Mouse (Mus musculus): ENCODE data around the gene Ccdc42.

Gene Ccdc42

DNA sequence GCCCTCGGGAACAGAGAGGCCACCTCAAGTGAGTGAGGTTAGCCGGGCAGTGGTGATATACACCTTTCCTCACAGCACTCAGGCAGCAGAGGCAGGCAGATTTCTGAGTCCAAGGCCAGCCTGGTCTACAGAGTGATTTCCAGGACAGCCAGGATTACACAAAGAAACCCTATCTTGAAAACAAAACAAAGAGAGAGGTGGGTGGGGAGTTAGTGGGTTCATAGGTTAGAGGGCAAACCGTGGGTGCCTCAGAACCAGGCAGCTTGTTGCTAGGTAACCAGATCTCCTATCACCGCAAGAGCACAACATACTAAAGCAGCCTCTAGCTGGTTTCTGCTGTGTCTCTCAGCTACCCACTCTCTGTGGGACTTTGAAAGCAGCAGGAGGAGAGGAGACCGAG lies at the start of gene Ccdc42:
Gene Ccdc42 (plus strand): TSS at position 301 of the 400 bp plus-strand sequence.
- no peak for DNase-seq (ENCODE audit: low read depth, low spot score)

DNA sequence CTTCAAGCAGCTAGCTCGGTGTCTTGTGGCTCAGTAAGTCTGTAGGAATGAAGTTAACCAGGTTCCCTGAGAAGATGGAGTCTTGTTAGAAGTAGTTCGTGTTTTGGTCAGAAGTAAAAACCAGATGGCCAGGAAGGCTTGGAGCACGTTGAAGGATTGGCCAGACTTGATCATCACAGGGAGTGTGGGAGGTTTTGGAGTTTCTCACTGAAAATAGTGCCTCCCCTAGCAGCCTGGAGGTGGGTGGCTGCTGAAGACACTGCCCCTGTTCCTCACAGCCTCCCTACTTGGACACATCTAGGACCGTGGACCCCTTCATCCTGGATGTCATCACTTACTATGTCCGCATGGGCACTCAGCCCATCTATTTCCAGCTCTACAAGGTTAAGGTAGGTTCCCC lies 47.2 kb upstream of the Ccdc42 start:
- no peak for DNase-seq (ENCODE audit: low read depth, low spot score)

DNA sequence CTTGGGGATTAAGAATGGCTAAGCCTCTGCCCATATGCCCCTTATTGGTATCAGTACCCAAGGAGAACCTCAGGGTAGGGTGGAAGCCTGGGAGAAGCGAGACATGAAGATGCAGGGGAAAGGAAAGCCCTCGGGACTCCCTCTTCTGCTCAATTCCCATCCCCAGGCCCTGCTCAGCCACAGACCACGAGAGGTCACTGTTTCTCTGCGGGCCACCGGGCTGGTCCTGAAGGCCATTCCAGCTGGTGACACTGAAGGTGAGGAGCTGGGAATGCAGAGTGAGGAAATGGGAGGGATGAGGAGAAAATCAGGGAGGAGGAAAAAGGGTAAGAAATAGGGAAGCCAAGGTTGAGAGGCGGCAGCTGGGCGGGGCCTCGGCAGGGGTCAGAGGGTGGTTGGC lies 42.3 kb upstream of the Ccdc42 start:
- DNase-seq (ENCODE audit: low read depth, low spot score): no peak

DNA sequence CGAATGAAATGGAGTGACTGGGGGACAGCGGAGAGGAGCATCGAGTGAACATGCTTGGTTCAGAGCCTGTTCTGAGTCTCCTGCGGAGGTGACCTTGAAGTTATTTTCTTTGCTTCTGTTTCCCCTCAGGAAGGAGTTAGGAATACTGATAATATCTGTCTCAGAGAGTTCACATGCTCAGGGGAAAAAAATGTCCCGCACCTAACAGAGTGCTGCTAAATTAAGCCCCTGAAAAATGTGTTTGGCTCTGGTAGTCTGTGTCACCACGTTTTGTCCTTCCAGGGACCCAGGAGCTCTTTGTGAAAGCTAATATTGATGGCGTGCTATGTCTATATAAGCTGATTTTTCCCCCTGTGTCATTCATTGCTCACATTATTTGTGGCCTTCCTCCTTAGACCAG lies 41.6 kb upstream of the Ccdc42 start:
- no peak for DNase-seq (ENCODE audit: low read depth, low spot score)

DNA sequence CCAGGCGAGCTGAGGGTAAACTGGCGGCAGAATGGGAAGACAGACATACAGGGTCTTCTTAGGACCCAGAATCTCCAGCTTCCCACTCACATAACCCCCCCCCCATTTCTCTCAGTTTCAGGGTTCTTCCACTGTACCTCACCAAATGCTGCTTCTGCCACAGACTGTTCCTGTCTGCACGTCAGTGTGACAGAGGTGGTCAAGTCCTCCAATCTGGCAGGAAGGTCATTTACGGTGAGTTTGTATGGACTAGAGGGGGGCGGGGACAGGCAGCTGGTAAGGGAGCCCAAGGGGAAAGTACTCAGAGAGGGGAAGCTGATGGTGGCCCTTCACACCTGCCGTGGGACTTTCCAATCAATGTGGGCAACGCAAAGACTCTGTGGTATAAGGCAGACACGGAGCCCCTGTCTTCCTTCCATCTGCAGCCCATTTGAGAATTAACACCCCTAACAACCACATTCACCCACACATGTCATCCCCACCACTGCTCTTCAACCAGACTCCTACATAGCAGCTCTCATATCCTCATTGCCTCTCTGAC lies 41.1 kb upstream of the Ccdc42 start:
- peak; percentile 24 for DNase-seq (ENCODE audit: low read depth, low spot score)

DNA sequence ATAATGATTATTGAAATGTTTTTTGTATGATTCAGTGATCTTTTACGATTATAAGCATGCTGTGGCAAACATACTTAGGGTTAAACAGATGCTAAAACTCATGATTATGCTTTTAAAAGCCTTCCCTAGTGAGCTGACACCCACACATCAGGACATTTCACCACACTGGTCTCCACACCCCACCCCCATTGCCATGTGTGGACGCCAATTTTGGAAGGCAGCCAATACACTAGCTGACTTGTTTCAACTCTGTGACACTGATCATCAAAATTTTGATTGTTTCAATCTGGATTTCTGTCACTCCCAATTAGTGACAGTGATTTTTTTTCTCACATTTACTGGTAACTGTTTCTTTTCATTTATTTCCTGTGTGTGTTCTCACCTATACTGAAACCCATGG lies 39.3 kb upstream of the Ccdc42 start:
- no peak for DNase-seq (ENCODE audit: low read depth, low spot score)

DNA sequence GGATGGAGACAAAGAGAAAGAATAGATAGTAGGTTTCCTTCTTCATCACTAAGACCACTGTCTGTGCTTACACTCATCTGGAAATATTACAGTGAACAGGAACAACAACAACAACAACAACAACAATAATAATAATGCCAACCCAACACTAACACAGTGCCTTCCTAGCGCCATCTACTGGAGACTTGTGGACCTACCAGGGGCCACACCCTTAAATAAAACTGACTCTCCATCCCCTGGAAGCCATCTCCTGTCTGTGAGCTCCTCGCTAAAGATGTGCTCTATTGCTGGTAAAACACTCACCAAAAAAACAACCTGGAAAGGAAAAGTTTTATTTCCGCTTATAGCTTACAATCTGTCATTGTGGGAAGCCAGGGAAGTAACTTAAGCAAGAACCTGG lies 37.2 kb upstream of the Ccdc42 start:
- peak; percentile 39 for DNase-seq (ENCODE audit: low read depth, low spot score)

DNA sequence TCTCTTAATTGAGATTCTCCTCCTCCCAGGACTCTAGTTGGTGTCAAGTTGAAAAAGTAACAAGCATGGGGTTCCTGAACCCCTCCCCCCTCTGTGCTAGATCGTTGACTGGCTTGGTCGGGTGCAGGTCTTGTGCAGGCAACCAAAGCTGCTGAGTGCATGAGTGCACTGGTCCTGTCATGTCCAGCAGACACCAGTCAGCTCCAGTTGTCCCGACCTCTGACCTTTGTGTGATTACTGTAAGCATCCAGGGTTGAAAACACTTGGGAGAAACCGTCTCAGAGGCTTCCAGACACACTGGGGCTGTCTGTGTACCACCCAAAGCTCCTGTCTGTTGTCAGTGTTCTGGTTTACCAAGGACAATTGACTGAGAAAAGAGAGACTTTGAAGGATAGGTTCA lies 36.5 kb upstream of the Ccdc42 start:
- DNase-seq (ENCODE audit: low read depth, low spot score): no peak

DNA sequence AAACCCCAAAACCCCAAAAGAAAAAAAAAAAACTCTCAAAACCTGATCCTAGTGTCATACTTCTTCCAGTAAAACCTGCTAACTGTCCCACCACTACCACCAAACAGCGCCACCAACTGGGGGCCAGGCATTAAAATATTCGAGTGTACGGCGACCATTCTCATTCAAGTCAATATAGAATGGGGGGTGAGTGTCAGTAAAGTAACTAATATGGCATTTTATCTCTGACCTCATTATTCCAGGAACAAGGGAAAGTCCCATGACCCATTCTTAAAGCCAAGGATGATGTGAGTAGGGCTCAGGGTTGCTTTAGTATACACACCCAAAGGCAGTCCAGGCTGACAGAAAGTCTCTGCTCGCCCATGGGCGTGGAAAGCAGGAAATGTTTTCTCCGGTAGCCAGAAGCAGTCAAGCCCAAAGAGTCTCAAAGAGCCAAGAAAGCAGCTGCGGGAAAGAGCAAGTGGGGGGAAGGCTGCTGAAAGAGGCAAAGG lies 32.8 kb upstream of the Ccdc42 start:
- peak; percentile 48 for DNase-seq (ENCODE audit: low read depth, low spot score)

DNA sequence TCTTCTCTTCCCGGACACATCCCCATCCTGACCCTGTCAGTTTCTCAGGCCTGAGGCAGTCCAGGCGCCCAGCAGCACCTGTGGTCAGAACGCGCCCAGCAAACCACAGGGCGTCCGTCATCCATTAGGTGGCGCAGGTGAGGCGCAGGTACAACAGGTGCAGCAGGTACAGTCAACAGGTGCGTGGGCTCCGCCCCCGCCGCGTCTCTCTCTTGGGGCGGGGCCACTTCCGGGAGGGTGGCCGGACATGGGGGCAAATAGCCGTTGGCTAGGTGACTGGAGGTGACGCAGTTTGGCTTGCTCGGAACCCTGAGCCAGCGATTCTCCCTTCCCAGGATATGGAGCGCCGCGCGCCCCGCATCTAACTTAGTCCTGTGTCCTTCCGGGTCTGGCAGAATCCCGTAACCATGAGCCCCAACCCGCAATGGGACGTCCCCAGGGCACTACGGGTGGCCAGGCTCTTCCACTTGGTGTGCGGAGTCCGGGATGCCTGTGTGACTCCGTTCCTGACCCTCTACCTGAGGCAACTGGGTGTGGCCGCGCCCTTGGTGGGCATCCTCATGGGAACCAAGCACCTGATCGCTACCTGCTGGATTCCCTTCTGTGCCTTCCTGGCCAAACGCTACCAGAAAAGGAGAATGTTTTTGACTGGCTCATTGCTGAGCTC lies 30.8 kb upstream of the Ccdc42 start, which contains the start of gene Mfsd6l:
Gene Mfsd6l (plus strand): TSS at position 269 of the 667 bp plus-strand sequence.
- DNase-seq (ENCODE audit: low read depth, low spot score): no peak

DNA sequence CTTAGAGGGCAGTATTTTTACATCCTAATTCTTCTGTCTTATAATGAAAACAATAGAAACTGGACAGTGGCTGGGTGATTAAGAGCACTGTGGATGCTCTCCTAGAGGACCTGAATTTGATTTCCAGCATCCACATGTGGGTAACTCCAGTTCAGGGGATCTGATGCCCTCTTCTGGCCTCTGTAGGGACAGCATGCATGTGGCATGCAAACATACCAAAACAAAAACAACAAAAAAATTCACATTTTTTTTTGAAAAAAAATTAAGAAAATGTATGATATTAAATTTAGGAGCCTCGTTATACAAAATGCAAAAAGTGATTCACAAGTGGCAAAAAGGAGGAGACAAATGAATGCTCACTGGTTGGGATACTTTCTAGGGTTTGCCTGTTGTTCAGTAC lies 27.3 kb upstream of the Ccdc42 start:
- DNase-seq (ENCODE audit: low read depth, low spot score): no peak

DNA sequence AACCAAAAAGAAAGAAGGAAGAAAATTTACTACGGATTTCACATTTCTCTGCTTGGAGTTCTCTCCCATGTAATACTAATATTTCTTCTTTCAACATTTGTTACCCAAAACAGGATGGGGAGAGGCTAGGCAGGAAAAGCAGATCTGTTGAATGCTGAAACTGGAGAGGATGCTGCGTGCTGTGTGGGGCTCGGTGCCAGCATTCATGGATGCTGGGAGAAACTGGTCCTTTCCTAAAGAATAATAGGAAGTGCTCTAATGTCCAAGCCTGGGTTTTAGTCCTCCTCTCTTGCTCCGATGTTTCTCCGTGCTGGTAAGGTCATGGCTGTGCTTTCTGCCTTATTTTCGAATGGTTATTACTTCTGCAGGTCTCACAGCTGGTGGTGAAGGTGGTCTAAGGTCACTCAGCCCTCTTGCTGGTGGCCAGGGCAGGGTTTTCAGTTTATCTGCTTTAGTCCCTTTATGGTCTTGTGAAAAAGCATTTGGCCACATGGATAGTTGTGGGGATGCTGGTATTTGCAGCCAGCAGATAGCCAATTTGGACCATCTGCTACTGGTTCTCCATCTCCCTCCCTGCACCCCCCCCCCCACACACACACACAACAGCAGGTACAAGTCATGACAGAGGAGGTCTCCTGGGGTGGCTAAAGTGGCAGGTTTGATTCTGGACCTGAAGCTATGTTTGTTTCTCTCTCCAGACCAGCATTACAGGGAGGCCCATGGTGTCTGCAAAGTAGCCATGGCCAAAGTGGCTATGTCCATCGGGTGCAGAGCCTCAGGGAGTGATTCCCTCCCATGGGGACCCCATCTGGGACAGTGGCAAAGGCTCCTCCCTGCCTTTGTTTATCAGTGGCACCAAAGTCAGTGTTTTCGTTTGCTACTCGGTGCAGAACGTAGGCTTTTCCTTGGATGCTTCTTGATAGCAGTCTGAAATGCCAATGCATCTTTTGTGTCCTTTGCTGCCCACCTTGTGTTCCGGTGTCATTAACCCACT lies 24.6 kb upstream of the Ccdc42 start:
- no peak for DNase-seq (ENCODE audit: low read depth, low spot score)

DNA sequence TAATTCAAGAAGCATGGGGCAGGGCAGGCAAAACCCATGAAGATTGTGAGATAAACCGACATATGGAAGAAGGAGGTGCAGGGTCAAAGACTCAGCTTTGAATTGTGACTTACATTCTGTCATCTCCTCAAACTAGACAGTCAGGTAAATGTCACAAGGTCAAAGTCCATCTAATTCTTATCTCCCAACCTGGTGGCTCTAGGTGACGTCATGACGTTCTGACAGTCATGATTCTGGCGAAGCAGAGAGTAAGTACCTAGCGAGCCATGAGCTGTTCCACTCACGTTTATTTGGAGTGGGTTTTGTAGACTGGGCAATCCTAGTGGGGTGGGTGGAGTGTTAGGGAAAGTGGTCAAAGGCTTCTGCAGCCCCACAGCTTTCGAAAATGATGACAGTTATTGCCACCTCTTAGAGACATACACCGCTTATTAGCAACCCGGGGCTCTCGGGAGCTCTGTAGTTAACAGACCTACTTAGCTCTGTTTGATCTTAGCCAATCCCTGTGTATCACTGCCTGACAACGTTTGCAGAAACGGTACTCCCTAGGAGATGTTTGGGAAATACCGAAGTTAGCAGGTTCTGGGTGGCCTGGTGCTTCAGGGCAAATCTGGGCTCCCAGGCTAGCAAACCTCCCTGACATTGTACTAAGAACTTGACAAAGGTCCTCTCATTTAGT lies 22.3 kb upstream of the Ccdc42 start:
- DNase-seq (ENCODE audit: low read depth, low spot score): no peak

DNA sequence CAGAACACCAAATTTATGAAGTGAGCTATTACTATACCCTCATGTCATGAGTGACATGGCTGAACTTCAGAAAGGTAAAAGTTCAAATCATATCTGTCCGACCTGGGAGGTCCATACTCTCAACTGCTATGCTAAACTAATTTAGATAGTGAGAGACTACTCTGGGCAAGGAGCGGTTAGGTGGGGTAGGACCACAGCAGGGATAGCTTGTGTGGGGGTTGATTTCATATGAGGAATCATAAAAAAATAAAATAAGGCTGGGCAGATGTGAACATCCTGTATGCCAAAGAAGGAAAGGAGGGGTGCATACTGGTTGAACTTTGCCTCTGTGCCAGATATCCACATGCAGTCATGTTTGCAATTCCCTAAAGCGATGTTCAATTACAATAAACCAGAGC lies 21.8 kb upstream of the Ccdc42 start:
- no peak for DNase-seq (ENCODE audit: low read depth, low spot score)

DNA sequence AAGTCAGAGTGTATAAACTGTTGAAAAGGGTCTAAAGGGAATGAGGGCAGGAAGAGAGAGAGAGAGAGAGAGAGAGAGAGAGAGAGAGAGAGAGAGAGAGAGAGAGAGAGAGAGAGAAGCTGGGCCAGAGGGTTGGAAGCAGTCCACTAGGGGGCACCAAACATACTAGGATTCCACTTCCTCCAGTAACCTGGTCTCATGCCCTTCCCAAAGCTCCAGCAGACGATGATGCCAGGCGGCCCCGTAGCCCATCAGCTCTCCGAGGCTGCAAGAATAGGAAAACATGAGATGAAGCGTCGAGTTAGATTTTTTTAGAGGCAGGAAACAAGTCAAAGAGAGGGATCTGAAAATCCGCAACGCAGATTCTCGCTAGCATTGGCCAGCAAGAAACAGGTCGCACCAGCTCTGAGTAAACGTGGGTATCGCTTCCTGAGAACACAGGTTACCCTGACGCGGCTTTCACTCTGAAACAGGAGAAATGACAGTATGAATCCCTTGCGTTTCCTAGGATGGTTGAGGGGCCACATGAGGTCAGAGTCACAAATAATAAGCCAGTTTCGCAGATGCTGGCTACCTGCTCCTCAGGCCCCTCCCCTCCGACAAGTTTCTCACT lies 20.3 kb upstream of the Ccdc42 start:
- DNase-seq (ENCODE audit: low read depth, low spot score): peak; percentile 39

DNA sequence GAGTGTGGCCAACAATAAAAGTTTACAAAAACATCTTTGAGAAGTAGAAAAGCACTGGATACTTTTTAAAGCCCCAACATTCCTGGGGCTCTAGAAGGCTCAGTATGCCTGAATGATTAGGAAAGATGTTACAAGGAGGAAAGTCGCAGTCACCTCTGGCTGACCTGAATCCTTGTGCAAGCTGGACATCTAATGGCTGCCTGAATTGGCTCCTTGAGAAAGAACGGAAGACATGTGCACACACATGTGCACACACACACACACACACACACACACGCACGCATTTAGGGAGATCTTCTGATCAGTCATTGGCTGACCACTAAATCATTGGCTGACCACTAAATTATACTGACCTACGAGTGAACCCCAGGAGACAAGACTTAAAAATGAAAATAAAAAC lies 16.0 kb upstream of the Ccdc42 start:
- no peak for DNase-seq (ENCODE audit: low read depth, low spot score)

DNA sequence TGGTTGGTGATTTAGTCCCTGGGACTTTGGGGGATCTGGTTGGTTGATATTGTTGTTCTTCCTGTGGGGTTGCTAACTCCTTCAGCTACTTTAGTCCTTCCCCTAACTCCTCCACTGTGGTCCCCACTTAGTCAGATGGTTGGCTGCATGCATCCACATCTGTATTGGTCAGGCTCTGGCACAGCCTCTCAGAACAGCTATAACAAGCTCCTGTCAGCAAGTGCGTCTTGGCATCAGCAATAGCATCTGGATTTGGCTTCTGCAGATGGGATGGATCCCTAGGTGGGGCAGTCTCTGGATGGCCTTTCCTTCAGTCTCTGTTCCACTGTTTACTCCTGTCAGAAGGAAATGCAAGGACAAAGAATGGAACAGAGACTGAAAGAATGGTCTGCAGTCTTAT lies 9.7 kb upstream of the Ccdc42 start:
- no peak for DNase-seq (ENCODE audit: low read depth, low spot score)

DNA sequence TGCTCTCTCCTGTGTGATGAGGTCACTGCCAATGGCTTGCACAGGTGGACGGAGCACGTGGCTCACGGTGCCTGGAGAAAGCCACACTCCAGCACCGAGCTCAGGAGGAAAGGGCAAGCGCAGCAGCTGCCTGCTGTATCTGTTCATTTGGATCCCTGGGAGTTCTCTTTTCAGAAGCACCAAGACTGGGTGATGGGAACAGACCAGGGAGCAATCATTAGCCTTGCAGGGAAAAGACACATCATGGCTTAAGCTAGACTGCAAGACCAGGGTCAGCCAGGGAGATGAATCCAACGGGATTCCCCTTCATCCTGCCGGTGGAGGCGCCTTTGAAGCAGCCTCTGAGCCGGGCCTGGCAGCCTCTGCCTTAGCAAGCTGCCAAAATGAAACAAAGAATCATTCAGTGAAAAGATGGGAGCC lies 7.3 kb upstream of the Ccdc42 start:
- DNase-seq (ENCODE audit: low read depth, low spot score): no peak

DNA sequence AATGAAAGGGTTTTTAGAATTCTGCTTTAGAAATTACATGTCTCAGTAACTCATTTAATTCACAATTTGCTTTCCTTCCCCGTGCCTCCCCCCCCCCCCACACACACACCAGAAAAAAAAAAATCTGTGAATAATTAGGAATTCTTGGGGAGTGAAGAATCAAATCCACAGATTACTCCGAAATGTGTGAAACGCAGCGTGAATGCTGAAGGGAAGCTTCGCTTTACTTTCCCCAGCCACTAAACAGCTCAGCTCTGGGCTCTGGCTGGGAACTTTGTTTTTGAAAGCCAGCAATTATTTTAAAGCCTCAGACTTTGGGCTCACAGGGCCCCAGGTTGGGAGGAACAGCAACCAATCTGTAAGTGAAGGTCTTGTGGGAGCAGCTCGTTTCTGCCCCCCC lies 6.3 kb upstream of the Ccdc42 start:
- no peak for DNase-seq (ENCODE audit: low read depth, low spot score)

DNA sequence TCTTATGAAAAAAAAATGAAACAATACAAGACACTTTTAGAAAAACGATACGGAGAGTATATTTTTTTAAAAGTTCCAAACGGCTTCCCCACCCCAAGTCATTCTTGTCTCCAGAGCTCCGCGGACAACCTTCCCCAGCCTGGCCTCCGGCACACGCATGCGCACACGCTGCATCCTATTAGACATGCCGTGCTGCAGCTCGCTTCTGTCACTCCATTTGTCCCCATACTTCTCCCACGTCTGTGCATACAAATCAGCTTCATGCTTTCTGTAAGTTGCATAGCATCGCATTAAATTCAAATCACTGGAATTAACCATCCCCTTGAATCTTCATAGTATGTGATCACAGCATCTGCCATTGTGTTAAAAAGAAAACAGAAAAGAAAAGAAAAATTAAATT lies 3.6 kb upstream of the Ccdc42 start:
- DNase-seq (ENCODE audit: low read depth, low spot score): no peak

DNA sequence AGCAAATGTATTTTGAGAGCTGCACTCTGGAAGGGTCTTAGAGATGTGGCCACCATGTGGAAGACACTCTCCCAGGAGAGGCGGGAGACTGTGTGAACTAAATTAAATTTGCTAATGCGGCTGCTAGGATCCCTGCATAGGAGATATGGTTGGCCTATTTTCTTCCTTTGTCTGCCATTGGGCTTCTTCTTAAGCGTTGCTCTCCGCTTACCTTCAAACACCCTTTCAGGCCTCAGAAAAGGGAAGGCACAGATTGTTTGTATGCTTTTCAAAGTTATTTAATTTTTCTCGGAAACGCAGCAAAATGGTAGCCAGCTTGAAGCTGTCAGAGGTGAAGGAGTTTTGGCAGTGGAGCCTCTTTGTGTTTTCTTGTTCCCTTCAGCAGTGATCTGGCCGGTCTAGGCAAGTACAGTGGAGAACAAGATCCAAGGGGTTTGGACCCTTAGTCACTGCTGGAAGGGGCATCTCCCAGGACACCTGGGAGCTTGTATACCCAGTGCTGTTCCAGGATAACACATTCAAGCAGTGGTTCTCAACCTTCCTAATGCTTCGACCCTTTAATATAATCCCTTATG lies 2.8 kb upstream of the Ccdc42 start:
- no peak for DNase-seq (ENCODE audit: low read depth, low spot score)

Data from CD4-positive helper T cell, adult 2 months (primary cell).